Mouse (Mus musculus) erythroid progenitor cell, adult 5-6 weeks (primary cell): ENCODE data around the gene Arhgef39. TPM values are rescaled to one million over a fixed set of nuclear protein-coding genes. Genes with fewer than 3 reads are reported as not detected.

ENCODE experiments used
- total RNA-seq, 2 experiments: library from RNA; stranded (forward) in 1 of 2; stranded (reverse) in 1 of 2; fragments of 150-400 nt in 1 of 2; fragments of 186-747, 209-891 nt in 1 of 2; gene quantifications; 2 replicates each; pipeline versions ENCODE4 v1.2.3 to v1.2.4; 2015 to 2017; ENCODE audit warnings: low replicate concordance in 2 of 2

The Arhgef39 gene
- total RNA-seq, 2 experiments from 2014 or later, result 202 to 233 TPM

Other genes with a start within 250 kb of the Arhgef39 start
- gene Atp8b5, start 232.5 kb downstream of the Arhgef39 start, total RNA-seq (2015; ENCODE audit: low replicate concordance), result not detected in 2 replicates
- not detected in 2 replicates for gene Atp8b5, start 232.5 kb downstream of the Arhgef39 start, total RNA-seq (2017; ENCODE audit: low replicate concordance)
- not detected in 2 replicates for gene Rusc2, start 117.7 kb downstream of the Arhgef39 start, total RNA-seq (2015; ENCODE audit: low replicate concordance)
- not detected in 2 replicates for gene Rusc2, start 117.7 kb downstream of the Arhgef39 start, total RNA-seq (2017; ENCODE audit: low replicate concordance)
- not detected in 2 replicates for gene Fam166b, start 70.6 kb downstream of the Arhgef39 start, total RNA-seq (2015; ENCODE audit: low replicate concordance)
- not detected in 2 replicates for gene Fam166b, start 70.6 kb downstream of the Arhgef39 start, total RNA-seq (2017; ENCODE audit: low replicate concordance)
- 0.84 and 2.5 TPM in 2 replicates for gene Tesk1, start 57.8 kb downstream of the Arhgef39 start, total RNA-seq (2015; ENCODE audit: low replicate concordance)
- gene Tesk1, start 57.8 kb downstream of the Arhgef39 start, total RNA-seq (2017; ENCODE audit: low replicate concordance), result 0.23 and 0.77 TPM in 2 replicates
- gene Cd72, start 45.1 kb downstream of the Arhgef39 start, total RNA-seq (2015; ENCODE audit: low replicate concordance), result 17.2 and 22.3 TPM in 2 replicates
- 23.1 and 23.5 TPM in 2 replicates for gene Cd72, start 45.1 kb downstream of the Arhgef39 start, total RNA-seq (2017; ENCODE audit: low replicate concordance)
- not detected in 2 replicates for gene Sit1, start 16.0 kb downstream of the Arhgef39 start, total RNA-seq (2015; ENCODE audit: low replicate concordance)
- 3.2 TPM in 1 of 2 replicates, not detected in the other for gene Sit1, start 16.0 kb downstream of the Arhgef39 start, total RNA-seq (2017; ENCODE audit: low replicate concordance)
- gene Ccdc107, start 6.8 kb downstream of the Arhgef39 start, total RNA-seq (2015; ENCODE audit: low replicate concordance), result 26.0 and 46.9 TPM in 2 replicates
- 38.5 and 41.1 TPM in 2 replicates for gene Ccdc107, start 6.8 kb downstream of the Arhgef39 start, total RNA-seq (2017; ENCODE audit: low replicate concordance)
- gene Car9, start 7.3 kb upstream of the Arhgef39 start, total RNA-seq (2015; ENCODE audit: low replicate concordance), result 1.7 TPM in 1 of 2 replicates, not detected in the other
- gene Car9, start 7.3 kb upstream of the Arhgef39 start, total RNA-seq (2017; ENCODE audit: low replicate concordance), result not detected in 2 replicates
- gene Tpm2, start 24.1 kb upstream of the Arhgef39 start, total RNA-seq (2015; ENCODE audit: low replicate concordance), result not detected in 2 replicates
- gene Tpm2, start 24.1 kb upstream of the Arhgef39 start, total RNA-seq (2017; ENCODE audit: low replicate concordance), result not detected in 2 replicates
- 8.0 and 12.3 TPM in 2 replicates for gene Creb3, start 62.6 kb upstream of the Arhgef39 start, total RNA-seq (2015; ENCODE audit: low replicate concordance)
- gene Creb3, start 62.6 kb upstream of the Arhgef39 start, total RNA-seq (2017; ENCODE audit: low replicate concordance), result 9.6 and 45.0 TPM in 2 replicates
- 111 and 144 TPM in 2 replicates for gene Tln1, start 63.0 kb upstream of the Arhgef39 start, total RNA-seq (2015; ENCODE audit: low replicate concordance)
- gene Tln1, start 63.0 kb upstream of the Arhgef39 start, total RNA-seq (2017; ENCODE audit: low replicate concordance), result 643 and 746 TPM in 2 replicates
- gene Rgp1, start 79.0 kb upstream of the Arhgef39 start, total RNA-seq (2015; ENCODE audit: low replicate concordance), result 29.2 and 31.0 TPM in 2 replicates
- 10.1 and 32.7 TPM in 2 replicates for gene Rgp1, start 79.0 kb upstream of the Arhgef39 start, total RNA-seq (2017; ENCODE audit: low replicate concordance)
- 22.3 and 28.1 TPM in 2 replicates for gene Gba2, start 79.2 kb upstream of the Arhgef39 start, total RNA-seq (2015; ENCODE audit: low replicate concordance)
- 23.5 and 32.1 TPM in 2 replicates for gene Gba2, start 79.2 kb upstream of the Arhgef39 start, total RNA-seq (2017; ENCODE audit: low replicate concordance)
- not detected in 2 replicates for gene Msmp, start 84.8 kb upstream of the Arhgef39 start, total RNA-seq (2015; ENCODE audit: low replicate concordance)
- gene Msmp, start 84.8 kb upstream of the Arhgef39 start, total RNA-seq (2017; ENCODE audit: low replicate concordance), result not detected in 2 replicates
- 10.8 TPM in 1 of 2 replicates, not detected in the other for gene Npr2, start 132.2 kb upstream of the Arhgef39 start, total RNA-seq (2015; ENCODE audit: low replicate concordance)
- gene Npr2, start 132.2 kb upstream of the Arhgef39 start, total RNA-seq (2017; ENCODE audit: low replicate concordance), result 0.13 TPM in 1 of 2 replicates, not detected in the other
- not detected in 2 replicates for gene Spag8, start 153.9 kb upstream of the Arhgef39 start, total RNA-seq (2015; ENCODE audit: low replicate concordance)
- 3.9 TPM in 1 of 2 replicates, not detected in the other for gene Spag8, start 153.9 kb upstream of the Arhgef39 start, total RNA-seq (2017; ENCODE audit: low replicate concordance)
- 18.9 and 26.7 TPM in 2 replicates for gene Hint2, start 156.8 kb upstream of the Arhgef39 start, total RNA-seq (2015; ENCODE audit: low replicate concordance)
- gene Hint2, start 156.8 kb upstream of the Arhgef39 start, total RNA-seq (2017; ENCODE audit: low replicate concordance), result 6.5 and 12.0 TPM in 2 replicates
- 1.4 TPM in 1 of 2 replicates, not detected in the other for gene Tmem8b, start 169.3 kb upstream of the Arhgef39 start, total RNA-seq (2015; ENCODE audit: low replicate concordance)
- 0.64 TPM in 1 of 2 replicates, not detected in the other for gene Tmem8b, start 169.3 kb upstream of the Arhgef39 start, total RNA-seq (2017; ENCODE audit: low replicate concordance)
- not detected in 2 replicates for gene Fam221b, start 169.4 kb upstream of the Arhgef39 start, total RNA-seq (2015; ENCODE audit: low replicate concordance)
- gene Fam221b, start 169.4 kb upstream of the Arhgef39 start, total RNA-seq (2017; ENCODE audit: low replicate concordance), result 1.7 TPM in 1 of 2 replicates, not detected in the other
- gene Olfr70, start 201.1 kb upstream of the Arhgef39 start, total RNA-seq (2015; ENCODE audit: low replicate concordance), result not detected in 2 replicates
- gene Olfr70, start 201.1 kb upstream of the Arhgef39 start, total RNA-seq (2017; ENCODE audit: low replicate concordance), result not detected in 2 replicates
- not detected in 2 replicates for gene Olfr71, start 210.6 kb upstream of the Arhgef39 start, total RNA-seq (2015; ENCODE audit: low replicate concordance)
- not detected in 2 replicates for gene Olfr71, start 210.6 kb upstream of the Arhgef39 start, total RNA-seq (2017; ENCODE audit: low replicate concordance)
- gene Hrct1, start 227.5 kb upstream of the Arhgef39 start, total RNA-seq (2015; ENCODE audit: low replicate concordance), result not detected in 2 replicates
- gene Hrct1, start 227.5 kb upstream of the Arhgef39 start, total RNA-seq (2017; ENCODE audit: low replicate concordance), result not detected in 2 replicates
- not detected in 2 replicates for gene Spaar, start 230.3 kb upstream of the Arhgef39 start, total RNA-seq (2015; ENCODE audit: low replicate concordance)
- gene Spaar, start 230.3 kb upstream of the Arhgef39 start, total RNA-seq (2017; ENCODE audit: low replicate concordance), result not detected in 2 replicates